Mouse (Mus musculus) midbrain, embryonic 13.5 days (tissue): ENCODE results near the gene Sdccag8. TPM values are rescaled to one million over a fixed set of nuclear protein-coding genes. Genes with fewer than 3 reads are reported as not detected.

Experiments used
- ATAC-seq: fragments of 200-750 bp; cut with Nextera tagmentation; 2 replicates; pipeline ENCODE4 v1.8.0; 2017; ENCODE audit warnings: mild to moderate bottlenecking, moderate TSS enrichment, moderate library complexity
- H3K27ac ChIP-seq: fragments of 300-500 bp; sonication (generic); 2 replicates; pipeline ENCODE4 v1.5.1; 2015; ENCODE audit warnings: inconsistent platforms, mild to moderate bottlenecking, moderate library complexity
- H3K27me3 ChIP-seq: fragments of 300-500 bp; sonication (generic); 2 replicates; pipeline ENCODE4 v1.6.1; 2015; ENCODE audit warnings: mild to moderate bottlenecking, inconsistent platforms
- H3K36me3 ChIP-seq: fragments of 300-500 bp; sonication (generic); 2 replicates; pipeline ENCODE4 v1.6.1; 2015; ENCODE audit warnings: mild to moderate bottlenecking, inconsistent platforms
- H3K4me1 ChIP-seq: fragments of 300-500 bp; sonication (generic); replicated peaks from 2 replicates; pipeline ENCODE4 v1.6.1; 2015; ENCODE audit warnings: inconsistent platforms
- H3K4me2 ChIP-seq: fragments of 300-500 bp; sonication (generic); replicated peaks from 2 replicates; pipeline ENCODE4 v1.6.1; 2015; ENCODE audit warnings: moderate library complexity, mild to moderate bottlenecking, inconsistent platforms
- H3K4me3 ChIP-seq: fragments of 300-500 bp; sonication (generic); replicated peaks from 2 replicates; pipeline ENCODE4 v1.5.1; 2015; ENCODE audit warnings: mild to moderate bottlenecking, inconsistent platforms
- H3K9ac ChIP-seq: fragments of 300-500 bp; sonication (generic); replicated peaks from 2 replicates; pipeline ENCODE4 v1.6.1; 2015; ENCODE audit warnings: mild to moderate bottlenecking, inconsistent platforms
- H3K9me3 ChIP-seq: fragments of 300-500 bp; sonication (generic); 2 replicates; pipeline ENCODE4 v1.6.1; 2016; ENCODE audit warnings: mild to moderate bottlenecking, inconsistent platforms
- WGBS: fragments of 180-500 bp; shearing (Covaris S2); methylation state at CpG from one replicate; pipeline ENCODE4 v1.1.7; 2015; 5-methylcytosine and 5-hydroxymethylcytosine counted together
- polyA plus RNA-seq: library from polyadenylated mRNA; unstranded; fragments of >200 nt; fragmentation: Nextera tagmentation; extraction: Ambion mirVana; gene quantifications from 2 replicates; pipeline ENCODE4 v1.2.1, GENCODE M21; 2015

Sdccag8 gene
- polyA plus RNA-seq, 1 experiment from 2014 or later, result 24.2 TPM

GRCm38 (mm10) chr1:176994707-176995418 lies 180.4 kb downstream of the Sdccag8 start:
- H3K36me3 ChIP-seq, result no peaks in the 10 kb centered on the region
- H3K27ac ChIP-seq, result peak overlapping the region; percentile 89
- ATAC-seq, result peak; percentile 22
- H3K4me1 ChIP-seq, result peaks cover 70% of the 10 kb centered on the region
- 12% methylated on average over 11 of the region's 11 CpGs for WGBS
- no peak overlapping the region for H3K4me3 ChIP-seq
- H3K9me3 ChIP-seq, result no peaks in the 10 kb centered on the region
- no peak overlapping the region for H3K9ac ChIP-seq
- H3K4me2 ChIP-seq, result no peak overlapping the region
- H3K27me3 ChIP-seq, result no peaks in the 10 kb centered on the region

GRCm38 (mm10) chr1:176995419-176995775 lies 180.9 kb downstream of the Sdccag8 start:
- no peak overlapping the region for H3K9ac ChIP-seq
- WGBS, result 71% methylated on average over 4 of the region's 4 CpGs
- H3K27ac ChIP-seq, result peak overlapping the region; percentile 89
- H3K36me3 ChIP-seq, result no peaks in the 10 kb centered on the region
- no peaks in the 10 kb centered on the region for H3K27me3 ChIP-seq
- peaks cover 70% of the 10 kb centered on the region for H3K4me1 ChIP-seq
- H3K4me2 ChIP-seq, result no peak overlapping the region
- no peaks in the 10 kb centered on the region for H3K9me3 ChIP-seq
- no peak overlapping the region for H3K4me3 ChIP-seq
- no peak for ATAC-seq

- 0 out of 2 replicates have a peak overlapping the region, but pooled peaks have one; percentile 89 for H3K27ac ChIP-seq
- ATAC-seq, result no peak
- H3K36me3 ChIP-seq, result no peaks in the 10 kb centered on the region
- 72% methylated on average over 3 of the region's 3 CpGs for WGBS
- H3K4me3 ChIP-seq, result no peak overlapping the region
- H3K9me3 ChIP-seq, result no peaks in the 10 kb centered on the region
- no peaks in the 10 kb centered on the region for H3K27me3 ChIP-seq
- no peak overlapping the region for H3K9ac ChIP-seq
- H3K4me1 ChIP-seq, result peaks cover 72% of the 10 kb centered on the region
- H3K4me2 ChIP-seq, result no peak overlapping the region
These were observed 181.7 kb downstream of the Sdccag8 start for GRCm38 (mm10) chr1:176996166-176996565.

- no peaks in the 10 kb centered on the region for H3K9me3 ChIP-seq
- ATAC-seq, result no peak
- no peaks in the 10 kb centered on the region for H3K36me3 ChIP-seq
- peak overlapping the region; percentile 55 for H3K4me2 ChIP-seq
- H3K4me1 ChIP-seq, result peaks cover 75% of the 10 kb centered on the region
- no peak overlapping the region; the same call in 1 of the 2 replicates for H3K9ac ChIP-seq
- peak overlapping the region; percentile 89 for H3K27ac ChIP-seq
- WGBS, result 16% methylated on average over 16 of the region's 16 CpGs
- no peak overlapping the region for H3K4me3 ChIP-seq
- H3K27me3 ChIP-seq, result no peaks in the 10 kb centered on the region
These were observed 182.3 kb downstream of the Sdccag8 start for GRCm38 (mm10) chr1:176996630-176997201.

GRCm38 (mm10) chr1:176997254-176997653 lies 182.8 kb downstream of the Sdccag8 start:
- ATAC-seq, result no peak
- Histone ChIP-seq H3K4me1 (peaks cover 75% of the 10 kb centered on the region), H3K9ac (no peak overlapping the region), H3K27me3 (no peaks in the 10 kb centered on the region), H3K27ac (peak overlapping the region; percentile 88), H3K36me3 (no peaks in the 10 kb centered on the region), H3K4me2 (peak overlapping the region; percentile 55), H3K9me3 (no peaks in the 10 kb centered on the region), H3K4me3 (no peak overlapping the region)
- 12% methylated on average over 6 of the region's 6 CpGs for WGBS

- peak; percentile 57 for ATAC-seq
- Histone ChIP-seq H3K9me3 (no peaks in the 10 kb centered on the region), H3K4me3 (peak overlapping the region; percentile 25), H3K4me2 (peak overlapping the region; percentile 55), H3K27me3 (no peaks in the 10 kb centered on the region), H3K4me1 (peaks cover 78% of the 10 kb centered on the region), H3K36me3 (no peaks in the 10 kb centered on the region), H3K27ac (peak overlapping the region; percentile 88), H3K9ac (peak overlapping the region; percentile 56)
- 13% methylated on average over 33 of the region's 33 CpGs for WGBS
These were observed 183.5 kb downstream of the Sdccag8 start for GRCm38 (mm10) chr1:176997711-176998689.

GRCm38 (mm10) chr1:176999011-176999410 lies 184.6 kb downstream of the Sdccag8 start:
- peak; percentile 35; the same call in 1 of the 2 replicates for ATAC-seq
- H3K27me3 ChIP-seq, result no peaks in the 10 kb centered on the region
- H3K36me3 ChIP-seq, result no peaks in the 10 kb centered on the region
- H3K27ac ChIP-seq, result peak overlapping the region; percentile 88
- no peak overlapping the region for H3K9ac ChIP-seq
- peaks cover 78% of the 10 kb centered on the region for H3K4me1 ChIP-seq
- H3K4me3 ChIP-seq, result no peak overlapping the region
- H3K9me3 ChIP-seq, result no peaks in the 10 kb centered on the region
- H3K4me2 ChIP-seq, result no peak overlapping the region
- 8% methylated on average over 6 of the region's 6 CpGs for WGBS

GRCm38 (mm10) chr1:177002951-177003350 lies 188.5 kb downstream of the Sdccag8 start:
- WGBS, result 26% methylated on average over 6 of the region's 6 CpGs

GRCm38 (mm10) chr1:177004041-177004741 lies 189.7 kb downstream of the Sdccag8 start:
- no peaks in the 10 kb centered on the region for H3K36me3 ChIP-seq
- no peak overlapping the region for H3K27ac ChIP-seq
- H3K4me3 ChIP-seq, result no peak overlapping the region
- ATAC-seq, result peak; percentile 44
- H3K9me3 ChIP-seq, result no peaks in the 10 kb centered on the region
- no peak overlapping the region for H3K9ac ChIP-seq
- H3K27me3 ChIP-seq, result no peaks in the 10 kb centered on the region
- H3K4me2 ChIP-seq, result no peak overlapping the region
- peaks cover 53% of the 10 kb centered on the region for H3K4me1 ChIP-seq
- 56% methylated on average over 4 of the region's 4 CpGs for WGBS

More at GRCm38 (mm10) chr1:177002951-177003350, 188.5 kb downstream of the Sdccag8 start:
- Histone ChIP-seq H3K9ac (no peak overlapping the region), H3K9me3 (no peaks in the 10 kb centered on the region), H3K27ac (no peak overlapping the region), H3K4me1 (peaks cover 55% of the 10 kb centered on the region), H3K4me3 (no peak overlapping the region), H3K4me2 (no peak overlapping the region), H3K27me3 (no peaks in the 10 kb centered on the region), H3K36me3 (no peaks in the 10 kb centered on the region)
- ATAC-seq, result peak; percentile 18

- no peak for ATAC-seq
- no peaks in the 10 kb centered on the region for H3K36me3 ChIP-seq
These were observed 192.9 kb downstream of the Sdccag8 start for GRCm38 (mm10) chr1:177007405-177007804.

GRCm38 (mm10) chr1:177008777-177009176 lies 194.3 kb downstream of the Sdccag8 start:
- H3K9ac ChIP-seq, result no peak overlapping the region
- no peaks in the 10 kb centered on the region for H3K9me3 ChIP-seq
- no peak for ATAC-seq
- H3K27ac ChIP-seq, result no peak overlapping the region
- peaks cover 62% of the 10 kb centered on the region for H3K4me1 ChIP-seq
- no peaks in the 10 kb centered on the region for H3K27me3 ChIP-seq
- no peak overlapping the region for H3K4me2 ChIP-seq
- no peaks in the 10 kb centered on the region for H3K36me3 ChIP-seq
- 78% methylated on average over 1 of the region's 1 CpGs for WGBS
- no peak overlapping the region for H3K4me3 ChIP-seq

More at GRCm38 (mm10) chr1:177007405-177007804, 192.9 kb downstream of the Sdccag8 start:
- WGBS, result 90% methylated on average over 3 of the region's 3 CpGs
- Histone ChIP-seq H3K4me3 (no peak overlapping the region), H3K27me3 (no peaks in the 10 kb centered on the region), H3K9ac (no peak overlapping the region), H3K9me3 (no peaks in the 10 kb centered on the region), H3K27ac (no peak overlapping the region), H3K4me2 (no peak overlapping the region), H3K4me1 (peaks cover 68% of the 10 kb centered on the region)
